Mouse (Mus musculus) midbrain, embryonic 13.5 days (tissue): ENCODE measurements around the gene Pelp1. TPM values are rescaled to one million over a fixed set of nuclear protein-coding genes. Genes with fewer than 3 reads are reported as not detected.
A peak's percentile ranks its signal among the peaks of the same experiment; 100 is the strongest.
"Not testable (repeated sequence)": the region's sequence is repeated elsewhere in the genome, so short reads cannot be mapped to it uniquely, and the experiment has no call there.

ENCODE experiments used
- ATAC-seq: fragments of 200-750 bp; cut with Nextera tagmentation; 2 replicates; pipeline ENCODE4 v1.8.0; 2017; ENCODE audit warnings: mild to moderate bottlenecking, moderate TSS enrichment, moderate library complexity
- H3K27ac ChIP-seq: fragments of 300-500 bp; sonication (generic); 2 replicates; pipeline ENCODE4 v1.5.1; 2015; ENCODE audit warnings: inconsistent platforms, mild to moderate bottlenecking, moderate library complexity
- H3K27me3 ChIP-seq: fragments of 300-500 bp; sonication (generic); 2 replicates; pipeline ENCODE4 v1.6.1; 2015; ENCODE audit warnings: mild to moderate bottlenecking, inconsistent platforms
- H3K36me3 ChIP-seq: fragments of 300-500 bp; sonication (generic); 2 replicates; pipeline ENCODE4 v1.6.1; 2015; ENCODE audit warnings: mild to moderate bottlenecking, inconsistent platforms
- H3K4me1 ChIP-seq: fragments of 300-500 bp; sonication (generic); replicated peaks from 2 replicates; pipeline ENCODE4 v1.6.1; 2015; ENCODE audit warnings: inconsistent platforms
- H3K4me2 ChIP-seq: fragments of 300-500 bp; sonication (generic); replicated peaks from 2 replicates; pipeline ENCODE4 v1.6.1; 2015; ENCODE audit warnings: moderate library complexity, mild to moderate bottlenecking, inconsistent platforms
- H3K4me3 ChIP-seq: fragments of 300-500 bp; sonication (generic); replicated peaks from 2 replicates; pipeline ENCODE4 v1.5.1; 2015; ENCODE audit warnings: mild to moderate bottlenecking, inconsistent platforms
- H3K9ac ChIP-seq: fragments of 300-500 bp; sonication (generic); replicated peaks from 2 replicates; pipeline ENCODE4 v1.6.1; 2015; ENCODE audit warnings: mild to moderate bottlenecking, inconsistent platforms
- H3K9me3 ChIP-seq: fragments of 300-500 bp; sonication (generic); 2 replicates; pipeline ENCODE4 v1.6.1; 2016; ENCODE audit warnings: mild to moderate bottlenecking, inconsistent platforms
- WGBS: fragments of 180-500 bp; shearing (Covaris S2); methylation state at CpG from one replicate; pipeline ENCODE4 v1.1.7; 2015; 5-methylcytosine and 5-hydroxymethylcytosine counted together
- microRNA-seq: library from miRNA; unstranded; fragments of <30 nt; microRNA quantifications from one replicate; pipeline ENCODE4, GENCODE M21; 2016
- polyA plus RNA-seq: library from polyadenylated mRNA; unstranded; fragments of >200 nt; fragmentation: Nextera tagmentation; extraction: Ambion mirVana; gene quantifications from 2 replicates; pipeline ENCODE4 v1.2.1, GENCODE M21; 2015

The Pelp1 gene
- polyA plus RNA-seq, 1 experiment from 2014 or later: 34.1 TPM

DNA sequence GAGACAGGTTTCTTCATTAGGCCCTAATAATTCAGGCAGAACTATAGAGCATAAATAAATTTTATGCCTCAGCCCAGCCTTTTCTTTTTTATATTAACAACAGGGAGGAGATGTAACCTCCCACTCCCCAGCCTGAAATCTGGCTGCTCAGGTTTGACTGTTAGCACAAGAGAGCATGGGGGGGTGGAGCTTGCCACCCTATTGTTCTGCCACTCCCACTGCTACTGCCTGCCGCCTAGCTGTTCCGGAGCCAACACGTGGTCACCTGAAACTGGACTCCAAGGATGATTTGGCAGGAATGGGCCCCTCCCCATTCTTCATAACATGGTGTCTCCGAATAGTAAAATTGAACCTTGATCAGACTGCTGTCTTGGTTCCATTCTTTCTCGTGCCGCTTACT is 42.1 kb downstream of the Pelp1 start:
- H3K27me3 ChIP-seq, H3K27ac ChIP-seq, H3K4me3 ChIP-seq, ATAC-seq, H3K4me2 ChIP-seq, H3K9ac ChIP-seq, H3K36me3 ChIP-seq, H3K4me1 ChIP-seq: not testable (repeated sequence)
- peaks cover 10% of the 10 kb centered on the region for H3K9me3 ChIP-seq
- 83% methylated on average over 6 of the region's 6 CpGs for WGBS

DNA sequence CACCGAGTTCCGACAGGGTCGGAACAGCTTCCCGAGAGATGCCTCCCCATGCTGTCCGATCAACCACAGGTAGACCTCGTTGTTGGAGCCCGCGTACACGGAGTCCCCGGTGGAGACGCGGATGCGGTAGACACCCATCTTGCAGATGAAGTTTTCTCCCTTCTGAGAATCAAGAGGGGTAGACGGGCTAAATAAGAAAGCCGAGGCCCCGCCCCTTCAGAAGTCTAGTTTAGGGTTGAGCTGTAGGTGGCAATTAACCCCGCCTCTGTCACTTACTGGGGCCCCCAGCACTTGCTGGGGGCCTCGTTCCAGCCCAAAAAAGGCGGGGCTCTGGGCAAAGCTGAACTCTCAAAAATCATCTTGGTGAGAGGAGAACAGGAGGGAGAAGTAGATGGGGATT is 58.0 kb downstream of the Pelp1 start, which contains the start of gene Alox15:
TSS of gene Alox15 (minus strand) at position 164 of the 400 bp plus-strand sequence.
- Histone ChIP-seq H3K4me3 (peak within 1 kb of the TSS; percentile 26), H3K4me2 (peak within 1 kb of the TSS; percentile 55), H3K9me3 (no peaks in the 10 kb centered on the region), H3K27me3 (peaks cover 44% of the 10 kb centered on the region), H3K4me1 (peaks cover 20% of the 10 kb centered on the region), H3K9ac (no peak within 1 kb of the TSS), H3K36me3 (no peaks in the 10 kb centered on the region), H3K27ac (no peak within 1 kb of the TSS)
- ATAC-seq: no peak
- under 1% methylated on average over 19 of the region's 19 CpGs for WGBS

DNA sequence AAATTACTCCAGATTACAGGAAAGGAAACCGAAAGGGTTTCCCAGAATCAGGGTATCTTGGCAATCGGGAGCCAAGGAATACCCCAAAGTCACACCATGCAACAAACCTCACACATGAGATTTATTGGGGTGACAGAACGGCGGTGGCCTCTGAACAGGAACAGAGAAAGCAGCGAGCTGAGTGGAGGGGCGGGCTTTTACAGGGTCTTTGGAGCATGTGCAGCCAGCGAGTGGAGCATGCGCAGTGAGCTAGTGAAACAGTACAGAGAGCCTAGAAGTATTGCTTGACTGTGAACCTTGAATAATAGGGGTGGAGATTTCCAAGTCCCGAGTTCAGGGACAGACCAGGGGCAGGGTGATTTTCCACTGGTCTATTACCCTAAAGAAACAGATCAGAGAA is 61.2 kb downstream of the Pelp1 start:
- 86% methylated on average over 9 of the region's 9 CpGs for WGBS
- Histone ChIP-seq H3K36me3 (no peaks in the 10 kb centered on the region), H3K9ac (no peak overlapping the region), H3K4me3 (no peak overlapping the region), H3K27ac (no peak overlapping the region), H3K9me3 (no peaks in the 10 kb centered on the region), H3K4me2 (no peak overlapping the region), H3K4me1 (peaks cover 10% of the 10 kb centered on the region), H3K27me3 (peaks cover 44% of the 10 kb centered on the region)
- no peak for ATAC-seq

DNA sequence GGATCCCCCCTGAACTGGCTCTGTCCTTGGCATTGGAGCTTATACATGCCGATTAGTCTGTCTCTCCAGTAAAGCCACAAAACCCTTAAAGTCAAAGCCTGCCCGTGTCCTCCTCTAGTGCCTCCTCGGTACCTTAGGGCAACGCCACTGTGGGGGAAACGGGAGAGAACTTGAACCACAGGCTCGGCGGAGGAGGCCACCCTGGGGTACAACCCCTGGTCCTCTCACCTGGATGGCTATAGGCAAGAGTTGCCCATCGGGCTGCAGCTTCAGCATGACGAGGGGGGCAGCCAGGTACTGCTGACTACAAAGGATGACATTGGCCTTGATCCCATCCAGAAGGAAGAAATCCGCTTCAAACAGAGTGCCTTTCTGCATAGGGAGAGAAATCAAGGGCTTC is 62.0 kb downstream of the Pelp1 start:
- H3K27me3 ChIP-seq: peaks cover 36% of the 10 kb centered on the region
- peaks cover 10% of the 10 kb centered on the region for H3K4me1 ChIP-seq
- H3K36me3 ChIP-seq: no peaks in the 10 kb centered on the region
- no peak for ATAC-seq
- H3K27ac ChIP-seq: no peak overlapping the region
- WGBS: 88% methylated on average over 10 of the region's 10 CpGs
- no peak overlapping the region for H3K4me2 ChIP-seq
- H3K9ac ChIP-seq: no peak overlapping the region
- no peaks in the 10 kb centered on the region for H3K9me3 ChIP-seq
- no peak overlapping the region for H3K4me3 ChIP-seq

DNA sequence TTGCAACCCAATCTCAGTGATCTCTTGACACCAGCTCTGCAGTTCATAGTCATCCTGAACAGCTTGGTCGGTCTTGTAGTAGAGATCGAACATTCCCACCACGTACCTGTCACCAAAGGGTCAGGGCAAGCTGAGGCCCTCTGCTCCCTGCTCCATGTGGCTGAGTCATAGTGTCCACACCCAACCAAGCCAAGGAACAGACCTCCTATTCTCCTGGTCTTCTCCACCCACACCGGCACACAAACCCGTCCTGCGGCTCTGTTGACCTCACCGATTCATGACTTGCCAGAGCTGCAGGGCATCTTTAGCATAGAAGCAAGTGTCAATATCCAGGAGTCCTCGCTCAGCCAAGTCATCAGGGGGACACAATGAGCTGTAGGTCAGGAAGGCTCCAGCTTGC is 64.3 kb downstream of the Pelp1 start:
- ATAC-seq: no peak

DNA sequence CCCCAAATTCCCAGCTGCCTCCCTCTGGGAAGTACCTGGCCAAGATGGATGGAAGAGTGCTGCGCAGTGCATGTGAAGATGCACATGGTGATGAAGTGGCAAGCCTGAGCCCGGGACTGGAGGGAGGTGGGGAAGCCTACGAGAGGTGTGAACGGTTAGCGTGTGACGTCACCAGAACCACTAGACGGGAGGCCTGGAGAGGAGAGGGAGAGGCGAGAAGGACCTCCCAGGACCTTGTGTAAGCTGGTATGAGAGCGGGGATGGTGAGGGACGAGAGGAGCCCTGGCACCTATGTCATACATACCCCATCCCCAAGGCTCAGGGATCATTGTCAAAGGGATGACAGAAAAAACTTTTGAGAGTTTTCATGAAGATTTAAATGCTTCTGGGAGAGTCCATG is 64.8 kb downstream of the Pelp1 start:
- no peak overlapping the region for H3K27ac ChIP-seq
- H3K4me1 ChIP-seq: no peaks in the 10 kb centered on the region
- WGBS: 87% methylated on average over 10 of the region's 10 CpGs
- no peak for ATAC-seq
- H3K4me2 ChIP-seq: no peak overlapping the region
- H3K4me3 ChIP-seq: no peak overlapping the region
- H3K36me3 ChIP-seq: no peaks in the 10 kb centered on the region
- peaks cover 8% of the 10 kb centered on the region; the same call in 1 of the 2 replicates for H3K27me3 ChIP-seq
- H3K9me3 ChIP-seq: no peaks in the 10 kb centered on the region
- H3K9ac ChIP-seq: no peak overlapping the region

More for the DNA sequence above, 64.3 kb downstream of the Pelp1 start:
- WGBS: 95% methylated on average over 8 of the region's 8 CpGs
- Histone ChIP-seq H3K9me3 (no peaks in the 10 kb centered on the region), H3K9ac (no peak overlapping the region), H3K4me3 (no peak overlapping the region), H3K27me3 (peaks cover 13% of the 10 kb centered on the region), H3K4me2 (no peak overlapping the region), H3K4me1 (no peaks in the 10 kb centered on the region), H3K36me3 (no peaks in the 10 kb centered on the region), H3K27ac (no peak overlapping the region)

Small RNAs within 50 kb of the gene (microRNA-seq; reads per million reads assigned to microRNA genes)
- not detected for gene Mir7115

Other genes with a start within 250 kb of the Pelp1 start
- 1.9 and 2.4 TPM in 2 replicates for gene Slc16a11, start 197.3 kb downstream of the Pelp1 start, polyA plus RNA-seq
- 17.7 and 18.7 TPM in 2 replicates for gene Slc16a13, start 189.0 kb downstream of the Pelp1 start, polyA plus RNA-seq
- 3.9 and 4.3 TPM in 2 replicates for gene Bcl6b, start 180.2 kb downstream of the Pelp1 start, polyA plus RNA-seq
- 193 and 201 TPM in 2 replicates for gene 0610010K14Rik, start 172.1 kb downstream of the Pelp1 start, polyA plus RNA-seq
- gene Gm21988, start 170.2 kb downstream of the Pelp1 start, polyA plus RNA-seq: 15.0 and 15.8 TPM in 2 replicates
- 289 and 304 TPM in 2 replicates for gene Rnasek, start 170.2 kb downstream of the Pelp1 start, polyA plus RNA-seq
- gene Alox12, start 154.7 kb downstream of the Pelp1 start, polyA plus RNA-seq: 0.57 and 1.2 TPM in 2 replicates
- 0.07 TPM in 1 of 2 replicates, not detected in the other for gene Alox12e, start 87.4 kb downstream of the Pelp1 start, polyA plus RNA-seq
- gene Alox15, start 58.0 kb downstream of the Pelp1 start, polyA plus RNA-seq: not detected in 2 replicates
- gene Arrb2, start 22.6 kb upstream of the Pelp1 start, polyA plus RNA-seq: 44.8 and 45.5 TPM in 2 replicates
- 41.9 and 43.6 TPM in 2 replicates for gene Med11, start 41.9 kb upstream of the Pelp1 start, polyA plus RNA-seq
- 0.40 and 0.44 TPM in 2 replicates for gene Zmynd15, start 49.4 kb upstream of the Pelp1 start, polyA plus RNA-seq
- 1.4 and 1.6 TPM in 2 replicates for gene Cxcl16, start 50.0 kb upstream of the Pelp1 start, polyA plus RNA-seq
- gene Tm4sf5, start 95.2 kb upstream of the Pelp1 start, polyA plus RNA-seq: 0.54 and 1.2 TPM in 2 replicates
- not detected in 2 replicates for gene Vmo1, start 104.6 kb upstream of the Pelp1 start, polyA plus RNA-seq
- gene Gltpd2, start 109.2 kb upstream of the Pelp1 start, polyA plus RNA-seq: 0.35 and 0.42 TPM in 2 replicates
- 827 and 844 TPM in 2 replicates for gene Psmb6, start 115.3 kb upstream of the Pelp1 start, polyA plus RNA-seq
- gene Gm40193, start 122.9 kb upstream of the Pelp1 start, polyA plus RNA-seq: not detected in 2 replicates
- gene Pld2, start 130.0 kb upstream of the Pelp1 start, polyA plus RNA-seq: 5.2 and 6.5 TPM in 2 replicates
- gene Mink1, start 152.8 kb upstream of the Pelp1 start, polyA plus RNA-seq: 10.7 and 14.2 TPM in 2 replicates
- gene 4930544D05Rik, start 205.8 kb upstream of the Pelp1 start, polyA plus RNA-seq: not detected in 2 replicates
- gene Chrne, start 209.2 kb upstream of the Pelp1 start, polyA plus RNA-seq: not detected in 2 replicates
- gene Gp1ba, start 229.1 kb upstream of the Pelp1 start, polyA plus RNA-seq: 0.17 and 0.26 TPM in 2 replicates
- gene Rnf167, start 237.2 kb upstream of the Pelp1 start, polyA plus RNA-seq: 111 and 113 TPM in 2 replicates
- gene Slc25a11, start 237.4 kb upstream of the Pelp1 start, polyA plus RNA-seq: 169 and 170 TPM in 2 replicates
- 785 and 825 TPM in 2 replicates for gene Pfn1, start 244.6 kb upstream of the Pelp1 start, polyA plus RNA-seq
- gene Eno3, start 247.2 kb upstream of the Pelp1 start, polyA plus RNA-seq: 8.0 and 9.5 TPM in 2 replicates